Mouse (Mus musculus) lung, adult 2 months (tissue): ENCODE results near the gene Lgi2. TPM values are rescaled to one million over a fixed set of nuclear protein-coding genes. Genes with fewer than 3 reads are reported as not detected.

Experiments used
- DNase-seq: peaks from one replicate; pipeline ENCODE4 v3.0.0; 2022
- H3K4me1 ChIP-seq: fragments of 200-500 bp; 2 replicates; pipeline ENCODE4 v1.6.1; 2011; ENCODE audit warnings: low read length; ENCODE audit not compliant: control insufficient read depth, insufficient read depth
- H3K4me3 ChIP-seq: fragments of 200-500 bp; replicated peaks from 2 replicates; pipeline ENCODE3; 2011; ENCODE audit warnings: low read depth, mild to moderate bottlenecking, control low read depth, low read length; ENCODE audit errors: extremely low read depth
- CTCF ChIP-seq: fragments of 200-500 bp; IDR thresholded peaks from 2 replicates; pipeline ENCODE4 v1.5.1; 2011; ENCODE audit warnings: mild to moderate bottlenecking, low read length, control low read depth; ENCODE audit not compliant: insufficient read depth
- POLR2A ChIP-seq: fragments of 200-500 bp; IDR thresholded peaks from 2 replicates; pipeline ENCODE4 v1.6.1; 2011; ENCODE audit warnings: low read depth, mild to moderate bottlenecking, control low read depth, low read length, borderline replicate concordance; ENCODE audit errors: extremely low read depth
- WGBS: fragments of 180-500 bp; shearing (Covaris S2); methylation state at CpG from one replicate; pipeline ENCODE4 v1.1.7; 2018; 5-methylcytosine and 5-hydroxymethylcytosine counted together
- polyA plus RNA-seq: library from polyadenylated mRNA; depleted of rRNA; stranded (reverse); fragments of >200 nt; gene quantifications from 2 replicates; pipeline ENCODE4 v1.2.3, GENCODE M21; 2012

Lgi2 gene
- polyA plus RNA-seq, 1 experiment, result 2.0 TPM

GRCm38 (mm10) chr5:52543770-52544169 lies 22.5 kb downstream of the Lgi2 start:
- Histone ChIP-seq H3K4me3 (no peak overlapping the region), H3K4me1 (no peaks in the 10 kb centered on the region)
- DNase-seq, result no peak
- TF ChIP-seq POLR2A, result no peak
- TF ChIP-seq CTCF, result no peak
- WGBS, result 83% methylated on average over 4 of the region's 4 CpGs

GRCm38 (mm10) chr5:52540186-52540585 lies 26.1 kb downstream of the Lgi2 start:
- no peak for TF ChIP-seq POLR2A
- TF ChIP-seq CTCF, result no peak
- DNase-seq, result no peak
- H3K4me1 ChIP-seq, result no peaks in the 10 kb centered on the region; the same call in 1 of the 2 replicates
- WGBS, result 39% methylated on average over 3 of the region's 3 CpGs
- no peak overlapping the region for H3K4me3 ChIP-seq

GRCm38 (mm10) chr5:52539483-52539882 lies 26.8 kb downstream of the Lgi2 start:
- no peak for TF ChIP-seq CTCF
- no peak for TF ChIP-seq POLR2A
- H3K4me1 ChIP-seq, result no peaks in the 10 kb centered on the region; the same call in 1 of the 2 replicates
- no peak for DNase-seq
- H3K4me3 ChIP-seq, result no peak overlapping the region

GRCm38 (mm10) chr5:52537024-52537423 lies 29.2 kb downstream of the Lgi2 start:
- no peaks in the 10 kb centered on the region; the same call in 1 of the 2 replicates for H3K4me1 ChIP-seq
- DNase-seq, result no peak
- 53% methylated on average over 7 of the region's 7 CpGs for WGBS
- no peak overlapping the region for H3K4me3 ChIP-seq
- no peak for TF ChIP-seq CTCF

- 46% methylated on average over 14 of the region's 14 CpGs for WGBS
- no peak for DNase-seq
- H3K4me3 ChIP-seq, result no peak overlapping the region
- no peaks in the 10 kb centered on the region; the same call in 1 of the 2 replicates for H3K4me1 ChIP-seq
- TF ChIP-seq POLR2A (no peak), CTCF (no peak)
Measured at GRCm38 (mm10) chr5:52534798-52535590, 31.3 kb downstream of the Lgi2 start.

- no peak for DNase-seq
- H3K4me1 ChIP-seq, result no peaks in the 10 kb centered on the region; the same call in 1 of the 2 replicates
- no peak for TF ChIP-seq POLR2A
- TF ChIP-seq CTCF, result no peak
- H3K4me3 ChIP-seq, result no peak overlapping the region
- 73% methylated on average over 9 of the region's 9 CpGs for WGBS
Measured at GRCm38 (mm10) chr5:52533705-52534104, 32.6 kb downstream of the Lgi2 start.

GRCm38 (mm10) chr5:52528545-52528944 lies 37.7 kb downstream of the Lgi2 start:
- no peak for TF ChIP-seq POLR2A
- no peak for TF ChIP-seq CTCF
- no peak for DNase-seq
- WGBS, result 33% methylated on average over 7 of the region's 7 CpGs
- Histone ChIP-seq H3K4me1 (no peaks in the 10 kb centered on the region), H3K4me3 (no peak overlapping the region)

- TF ChIP-seq POLR2A (no peak), CTCF (no peak)
- Histone ChIP-seq H3K4me3 (no peak overlapping the region), H3K4me1 (no peaks in the 10 kb centered on the region)
- WGBS, result 81% methylated on average over 8 of the region's 8 CpGs
- no peak for DNase-seq
Measured at GRCm38 (mm10) chr5:52526324-52526986, 39.8 kb downstream of the Lgi2 start.

- TF ChIP-seq POLR2A (no peak), CTCF (no peak)
- 53% methylated on average over 3 of the region's 3 CpGs for WGBS
- no peak overlapping the region for H3K4me3 ChIP-seq
- no peaks in the 10 kb centered on the region for H3K4me1 ChIP-seq
- DNase-seq, result no peak
Measured at GRCm38 (mm10) chr5:52524207-52524606, 42.1 kb downstream of the Lgi2 start.

- DNase-seq, result no peak
- WGBS, result 83% methylated on average over 2 of the region's 2 CpGs
- Histone ChIP-seq H3K4me1 (no peaks in the 10 kb centered on the region; the same call in 1 of the 2 replicates), H3K4me3 (no peak overlapping the region)
- TF ChIP-seq POLR2A (no peak), CTCF (no peak)
Measured at GRCm38 (mm10) chr5:52519921-52520320, 46.3 kb downstream of the Lgi2 start.
